Mouse (Mus musculus) gastrocnemius, postnatal 25 days (tissue): ENCODE data around the gene Gm10392. TPM values are rescaled to one million over a fixed set of nuclear protein-coding genes. Genes with fewer than 3 reads are reported as not detected.

Experiments used
- DNase-seq: peaks from one replicate; pipeline ENCODE4 v3.0.0; 2022
- total RNA-seq, 2 experiments: library from RNA; stranded (reverse); gene quantifications; 1 replicate in 1 of 2; 2 replicates in 1 of 2; pipeline ENCODE4 v1.2.3; 2021

Gm10392 gene
- total RNA-seq, 2 experiments from 2014 or later: not detected

DNA sequence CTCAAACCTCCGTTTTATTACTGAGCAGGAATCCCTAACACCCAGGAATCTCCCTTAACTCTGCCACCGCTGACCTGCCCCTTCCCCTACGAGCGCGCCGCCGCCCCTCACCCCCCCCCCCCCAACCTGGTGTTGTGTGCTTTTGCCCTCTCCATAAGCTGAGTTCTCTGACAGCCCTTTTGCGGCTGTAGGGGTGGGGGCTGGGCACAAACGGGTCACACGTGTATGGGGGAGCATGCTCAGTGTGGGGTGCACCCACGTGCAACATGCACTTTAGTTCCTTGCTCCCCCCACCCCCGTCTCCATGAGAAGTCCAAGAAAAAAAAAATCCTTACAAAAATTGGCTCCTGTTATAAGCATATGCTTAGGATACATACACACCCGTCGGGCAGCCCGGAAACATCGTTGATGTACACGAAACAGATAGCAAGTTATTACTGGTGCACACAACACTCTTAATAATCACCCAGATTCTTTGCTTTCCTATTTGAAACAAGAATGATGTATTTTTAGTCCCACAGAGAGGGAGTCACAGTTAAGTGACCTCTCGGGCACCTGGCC lies 26.6 kb downstream of the Gm10392 start:
- peak; percentile 34 for DNase-seq

DNA sequence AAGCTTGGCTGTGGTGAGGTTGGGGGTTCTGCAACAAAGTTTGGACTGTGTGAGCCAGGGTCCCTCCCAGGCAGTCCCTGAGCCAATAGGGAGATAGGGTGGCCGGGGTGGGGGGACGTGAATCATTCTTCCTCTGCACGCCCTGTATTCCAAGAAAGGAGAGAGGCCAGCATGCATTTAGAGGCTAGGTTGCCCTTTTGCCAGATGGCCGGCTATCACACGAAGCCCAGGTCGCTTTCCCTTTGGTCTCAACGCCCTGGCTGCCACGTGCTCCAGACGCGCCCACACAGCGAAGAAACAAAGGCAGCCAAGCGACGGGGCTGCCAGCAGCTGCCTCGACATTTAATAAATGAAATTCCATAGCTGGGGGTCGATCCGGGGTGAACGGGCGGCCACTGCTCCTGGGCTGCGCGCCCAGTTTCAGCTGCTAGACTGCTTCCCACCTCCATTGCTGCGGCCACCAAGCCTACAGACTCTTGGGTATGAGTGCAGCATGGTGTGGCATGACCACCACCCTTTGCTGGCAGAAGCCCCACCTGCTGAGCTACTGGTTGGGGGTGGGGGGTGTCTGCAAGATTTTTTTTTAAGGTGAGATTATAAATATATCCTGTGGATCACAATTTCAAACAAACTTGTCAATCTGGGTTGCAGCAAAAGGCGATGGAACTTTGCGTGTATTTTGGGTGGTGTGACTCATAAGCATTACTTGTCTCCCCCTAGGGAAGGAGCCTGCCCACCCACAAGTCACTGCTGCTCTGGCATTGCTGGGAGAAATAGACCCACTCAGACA lies 27.3 kb downstream of the Gm10392 start:
- peak; percentile 75 for DNase-seq

DNA sequence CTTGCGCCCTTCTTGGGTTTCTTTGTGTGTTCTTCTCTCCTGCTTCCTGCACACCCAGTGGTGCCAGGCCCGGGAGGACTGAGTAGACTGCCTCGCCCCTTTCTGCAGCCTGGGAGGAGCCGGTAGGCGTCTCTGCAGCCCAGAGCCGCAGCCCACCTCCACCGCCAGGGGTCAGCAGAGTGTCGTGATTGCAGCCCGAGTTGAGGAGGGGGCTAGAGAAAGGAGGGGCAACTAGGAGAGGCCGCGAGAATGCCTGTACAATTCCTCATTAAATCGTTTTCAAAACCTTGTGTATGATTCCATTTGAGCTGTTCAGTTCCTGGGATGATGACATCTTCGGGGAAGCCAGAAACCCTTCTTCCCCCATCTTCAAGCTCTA lies 27.9 kb downstream of the Gm10392 start:
- DNase-seq: peak; percentile 85

DNA sequence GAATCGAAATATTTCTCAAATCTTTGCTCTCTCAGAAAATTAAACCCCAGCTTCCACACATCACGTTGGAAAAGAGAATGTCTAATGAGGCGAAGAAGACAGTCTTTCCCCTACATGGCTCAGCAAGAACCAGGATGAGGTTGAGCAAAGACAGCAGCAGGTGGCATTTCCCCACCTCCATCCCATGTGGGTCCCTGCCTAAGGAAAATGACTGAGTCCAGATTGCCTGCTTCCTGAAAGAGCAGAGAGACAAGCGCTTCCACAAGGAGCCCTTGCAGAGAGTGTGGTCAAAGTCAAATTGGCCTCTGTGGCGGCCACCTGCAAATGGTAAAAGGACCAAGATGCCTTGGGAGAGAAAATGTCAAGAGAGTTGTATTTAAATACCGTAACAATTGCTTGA lies 28.5 kb downstream of the Gm10392 start:
- DNase-seq: peak; percentile 6

DNA sequence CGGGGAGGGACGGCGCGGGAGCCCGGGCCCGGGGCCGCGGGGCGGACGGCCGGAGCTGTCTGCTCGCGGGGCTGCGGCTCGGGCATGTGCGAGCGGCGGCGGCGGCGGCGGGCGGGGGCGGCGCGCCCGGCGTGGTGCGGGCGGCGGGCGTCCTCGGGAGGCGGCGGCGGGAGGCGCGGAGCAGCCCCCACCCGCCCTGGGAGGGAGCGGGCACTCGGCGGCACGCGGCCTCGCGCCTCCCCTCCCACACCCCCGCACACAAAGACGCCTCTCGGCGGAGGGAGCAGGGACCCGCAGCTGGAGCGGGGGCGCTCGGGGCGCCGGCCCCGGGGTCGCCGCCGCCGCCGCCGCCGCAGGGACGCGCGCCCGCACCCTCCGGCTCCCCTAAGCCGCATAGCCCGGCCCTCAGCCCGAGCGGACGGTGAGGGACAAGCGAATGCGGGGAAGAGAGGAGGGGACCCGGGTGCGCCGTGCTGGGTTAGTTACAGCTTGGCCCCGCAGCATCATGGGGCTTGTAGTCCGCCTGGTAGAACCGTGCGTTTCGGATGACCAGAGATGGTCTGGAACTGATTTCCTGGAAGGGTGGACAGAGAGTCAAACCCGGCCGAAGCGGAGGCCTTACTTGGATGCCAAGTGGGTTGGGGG lies 29.3 kb downstream of the Gm10392 start, which contains the start of gene Ankrd13b:
Gene Ankrd13b, minus strand, starts transcription at position 88 of the 645 bp plus-strand sequence.
- DNase-seq: peak; percentile 70

DNA sequence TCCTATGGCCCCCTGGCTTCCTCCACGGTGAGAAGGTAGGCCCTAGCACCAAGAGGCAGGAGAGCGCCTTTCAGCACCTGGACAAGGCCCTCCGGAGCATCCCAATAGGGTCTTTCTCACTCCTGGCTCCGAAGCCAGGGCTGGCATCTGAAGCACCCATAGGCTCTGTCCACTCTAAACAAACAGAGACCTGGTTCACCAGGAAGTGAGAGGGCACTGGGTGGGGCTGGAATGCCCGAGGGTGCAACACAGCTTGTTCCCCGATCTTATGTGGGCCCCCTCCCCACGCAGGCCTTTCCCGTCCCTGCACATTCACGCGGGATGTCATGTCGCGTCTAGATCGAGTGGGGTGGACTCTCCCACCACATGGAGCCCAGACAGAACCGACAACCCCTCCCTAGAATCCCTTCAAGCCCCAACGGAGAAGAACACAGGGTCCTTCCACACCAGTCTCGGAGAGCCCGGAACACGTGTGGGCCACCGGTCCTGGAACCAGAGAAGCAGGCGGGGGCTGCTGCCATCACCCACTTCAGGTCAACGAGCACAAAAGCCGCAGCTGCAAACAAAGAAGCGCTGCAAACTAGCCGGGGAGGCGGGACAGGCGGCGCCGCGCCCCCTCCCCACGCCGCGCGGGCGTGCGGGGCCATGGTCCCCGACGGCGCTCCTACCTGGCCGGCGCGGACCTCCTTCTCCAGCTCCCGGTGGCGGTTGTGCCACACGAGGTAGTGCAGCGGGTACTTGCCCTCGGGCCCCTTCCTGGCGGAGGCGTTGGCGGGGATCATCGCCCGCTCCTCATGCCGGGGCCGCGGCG lies 30.0 kb downstream of the Gm10392 start:
- DNase-seq: peak; percentile 16

DNA sequence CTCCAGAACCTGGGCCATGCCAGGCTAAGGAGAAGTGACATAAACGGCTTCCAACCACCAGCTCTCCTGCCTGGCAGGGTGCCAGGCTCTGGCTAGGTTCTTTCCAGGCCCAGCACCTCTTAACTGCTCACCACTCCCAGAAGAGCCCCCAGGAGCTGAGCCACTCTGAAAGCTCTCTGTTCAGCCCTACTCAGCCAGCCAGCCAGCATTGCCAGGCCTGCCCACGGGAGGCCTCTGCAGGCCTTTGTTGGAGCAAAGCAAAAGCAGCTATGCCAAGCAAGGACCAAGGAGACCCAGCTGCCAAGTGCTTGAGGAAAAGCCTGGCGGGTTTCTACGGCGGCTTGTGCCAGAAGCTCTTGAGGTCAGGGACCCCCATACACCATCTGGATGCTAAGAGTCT lies 32.2 kb downstream of the Gm10392 start:
- peak; percentile 7 for DNase-seq

DNA sequence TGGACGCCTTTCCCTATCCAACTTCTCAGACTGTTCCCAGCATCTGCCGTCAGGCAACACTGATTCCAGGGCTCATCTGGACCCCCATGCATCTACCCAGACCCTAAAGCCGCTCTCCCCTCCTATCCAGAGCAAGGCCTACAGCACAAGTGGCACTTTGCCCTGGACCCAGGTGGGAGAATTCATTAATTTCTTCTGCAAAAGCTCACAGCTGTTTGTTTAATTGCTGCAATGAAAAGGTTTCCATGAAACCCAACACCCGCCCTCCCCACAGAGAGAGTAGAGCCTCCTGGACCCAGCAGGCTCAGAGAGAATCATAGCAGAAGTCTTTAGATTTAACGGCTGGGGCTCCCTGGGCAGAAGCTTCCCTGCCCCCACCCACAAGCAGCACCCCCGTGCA lies 33.8 kb downstream of the Gm10392 start:
- DNase-seq: no peak

DNA sequence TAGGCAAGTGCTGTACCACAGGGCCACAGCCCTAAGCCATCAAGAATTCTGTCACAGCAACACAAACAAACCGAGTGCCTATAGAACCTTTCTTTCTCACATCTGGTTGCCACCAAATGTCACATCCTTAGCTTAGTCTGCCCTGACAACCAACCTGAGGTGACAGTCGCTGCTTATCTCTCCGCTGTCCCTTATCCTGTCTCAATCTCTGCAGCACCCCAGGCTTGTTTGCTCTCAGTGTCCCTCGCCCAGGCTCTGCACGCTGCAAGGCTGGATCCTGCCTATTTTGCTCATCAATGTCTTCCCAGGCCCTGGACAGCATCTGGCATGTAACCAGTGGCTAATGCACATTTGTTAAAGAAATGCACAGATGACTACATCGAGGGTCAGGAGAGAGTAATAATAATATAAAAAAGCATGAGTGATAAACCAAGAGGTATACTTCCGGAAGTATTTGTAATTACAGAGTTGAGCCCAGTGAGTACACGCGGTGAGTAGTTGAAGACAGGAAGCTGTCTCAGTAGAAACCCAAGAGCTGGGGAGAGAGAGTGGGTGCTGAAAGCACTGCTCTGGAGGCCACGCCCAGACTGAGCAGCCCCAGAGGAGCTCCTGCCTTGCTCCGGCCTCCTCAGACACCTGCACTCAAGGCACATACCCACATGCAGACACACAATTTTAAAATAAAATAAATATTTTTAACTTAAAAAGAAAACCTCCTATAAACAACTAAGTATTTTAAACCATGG lies 35.3 kb downstream of the Gm10392 start:
- DNase-seq: no peak

DNA sequence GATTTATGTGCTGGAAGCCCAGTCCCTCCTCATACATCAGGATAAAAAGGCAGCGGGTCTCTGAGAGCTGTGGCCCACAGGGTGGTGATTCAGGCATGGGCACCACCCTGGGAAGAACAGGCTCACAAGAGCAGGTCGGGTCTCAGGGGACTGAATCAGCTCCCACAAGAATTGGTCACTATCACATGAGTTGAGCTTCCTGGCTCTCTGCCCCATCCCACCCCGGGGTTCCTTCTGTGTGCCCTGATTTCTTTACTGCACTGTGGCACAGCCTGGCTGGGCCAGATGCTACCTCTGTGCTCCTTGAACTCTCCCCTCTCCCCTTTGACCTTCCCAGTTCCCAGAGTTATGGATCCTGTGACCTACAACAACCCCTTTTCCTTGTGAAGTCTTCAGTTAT lies 36.0 kb downstream of the Gm10392 start:
- no peak for DNase-seq

DNA sequence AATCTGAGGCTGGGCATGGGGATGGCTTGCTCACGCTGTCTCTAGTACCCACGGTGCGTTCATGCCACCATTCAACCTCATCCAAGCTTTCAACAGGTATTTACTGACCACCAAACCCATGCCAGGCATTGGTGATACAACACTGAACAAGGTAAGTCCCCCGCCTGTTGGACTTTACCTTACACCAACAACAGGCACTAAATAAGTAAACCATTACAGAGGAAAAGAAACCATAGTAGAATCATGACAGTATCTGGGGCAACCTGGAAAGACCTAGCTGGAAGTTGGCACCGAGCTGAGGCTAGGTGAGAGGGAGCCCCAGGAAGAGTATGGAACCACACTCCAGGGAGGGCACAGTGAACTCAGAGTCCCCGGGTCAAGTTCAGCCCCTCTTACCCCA lies 42.1 kb downstream of the Gm10392 start:
- DNase-seq: no peak

DNA sequence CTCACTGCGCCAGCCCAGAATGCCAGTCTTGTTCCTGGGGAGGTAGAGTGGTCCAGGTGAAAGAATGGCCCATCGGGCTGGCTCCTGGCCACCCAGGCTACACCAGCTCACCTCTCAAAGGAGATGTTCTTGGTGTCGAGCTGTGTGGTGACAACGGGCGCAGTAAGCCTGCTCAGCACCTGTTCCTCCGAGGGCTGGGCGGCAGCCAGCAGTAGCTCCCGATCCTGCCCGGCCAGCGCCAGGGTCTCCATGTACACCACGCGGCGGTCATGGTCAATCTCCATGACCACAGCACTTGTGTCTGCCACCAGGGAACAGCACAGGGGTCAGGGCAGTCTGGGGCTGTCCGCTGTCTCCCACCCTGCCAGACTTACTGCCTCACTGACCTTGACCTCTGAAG lies 42.8 kb downstream of the Gm10392 start:
- DNase-seq: no peak

DNA sequence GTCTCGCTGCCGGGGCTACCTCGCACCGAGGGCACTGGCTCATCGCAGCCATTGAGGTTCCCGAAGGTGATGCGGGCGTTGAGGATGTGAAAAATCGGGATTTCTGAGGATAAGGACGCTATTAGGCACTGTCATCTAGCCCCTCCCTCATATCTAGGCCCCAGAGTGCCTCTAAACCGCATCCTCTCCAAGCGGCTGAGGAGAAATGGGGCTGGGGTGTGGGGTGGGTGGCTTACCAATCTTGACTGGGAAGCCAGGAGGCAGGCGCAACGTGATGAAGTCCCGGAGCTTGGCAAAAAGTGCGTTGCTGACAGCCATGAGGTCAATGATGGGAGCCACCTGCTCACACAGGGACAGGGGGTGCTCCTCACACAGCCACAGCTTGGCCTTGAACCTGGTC lies 46.2 kb downstream of the Gm10392 start:
- no peak for DNase-seq

DNA sequence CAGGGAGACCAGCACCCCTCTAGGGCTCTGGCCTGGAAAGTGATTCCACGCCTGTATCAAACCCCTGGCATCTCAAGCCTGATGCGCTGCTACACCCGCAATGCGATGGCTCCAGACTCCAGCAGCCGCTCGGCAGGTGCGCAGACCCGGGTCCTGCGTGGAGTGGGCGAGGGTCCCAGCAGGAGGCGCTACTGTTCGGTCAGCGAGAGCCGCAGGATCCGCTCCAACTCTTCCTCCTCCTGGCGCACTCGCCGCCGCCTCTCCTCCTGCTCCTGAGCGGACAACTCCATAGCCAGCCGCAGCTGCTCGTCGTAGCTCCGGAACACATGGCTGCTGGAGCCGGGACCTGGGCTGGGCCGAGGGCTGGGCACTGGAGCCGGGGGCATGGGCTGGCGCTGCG lies 47.6 kb downstream of the Gm10392 start:
- no peak for DNase-seq

DNA sequence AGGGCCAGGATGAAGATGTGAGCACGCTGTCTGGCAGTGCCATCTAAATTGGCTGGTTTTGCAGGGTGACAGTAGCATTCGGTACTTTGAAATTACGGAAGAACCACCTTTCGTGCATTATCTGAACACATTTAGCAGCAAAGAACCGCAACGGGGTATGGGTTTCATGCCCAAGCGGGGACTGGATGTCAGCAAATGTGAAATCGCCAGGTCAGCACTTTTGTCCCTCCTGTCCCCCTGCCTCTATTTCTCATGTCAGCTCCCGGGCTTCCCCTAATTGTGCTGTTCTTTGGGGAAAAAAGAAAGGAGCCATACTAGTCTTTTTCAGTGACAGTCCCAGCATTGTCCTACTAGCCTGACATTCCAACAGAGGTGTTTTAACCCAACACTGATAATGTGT lies 50.6 kb downstream of the Gm10392 start:
- no peak for DNase-seq

DNA sequence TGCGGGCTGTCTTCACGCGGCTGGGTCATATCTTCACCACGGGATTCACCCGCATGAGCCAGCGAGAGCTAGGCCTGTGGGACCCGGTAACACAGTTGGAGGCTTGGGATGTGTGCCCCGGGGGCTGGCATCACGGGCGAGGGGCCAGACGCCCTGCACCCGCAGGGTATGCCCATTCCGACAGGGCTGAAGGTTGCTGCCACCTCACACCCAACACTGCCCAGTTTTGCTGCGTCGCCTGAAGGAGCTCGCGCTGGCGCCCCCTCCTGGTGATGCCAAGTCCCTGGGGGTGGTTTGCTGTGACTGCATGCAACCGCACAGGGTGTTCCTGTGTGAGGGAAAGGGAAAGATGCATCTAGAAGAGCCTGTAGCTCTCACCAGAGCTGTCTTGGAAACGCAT lies 51.2 kb downstream of the Gm10392 start:
- peak; percentile 60 for DNase-seq

DNA sequence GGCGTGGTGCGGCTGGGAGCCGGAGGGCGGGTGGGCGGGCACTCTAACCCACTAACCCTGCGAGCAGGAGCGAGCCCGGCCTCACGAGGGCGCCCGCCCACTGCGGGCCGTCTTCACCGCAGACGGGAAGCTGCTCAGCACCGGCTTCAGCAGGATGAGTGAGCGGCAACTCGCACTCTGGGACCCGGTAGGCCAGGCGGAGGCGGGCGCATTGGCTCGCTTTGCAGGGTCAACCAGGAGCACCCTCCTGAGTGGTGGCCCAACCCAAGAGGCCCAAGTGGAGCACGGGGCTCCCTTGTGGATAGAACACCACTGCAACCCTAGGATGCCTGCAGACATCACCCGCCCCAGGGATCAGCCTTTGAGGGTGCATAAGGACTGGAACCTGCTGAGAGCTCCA lies 51.8 kb downstream of the Gm10392 start:
- DNase-seq: peak; percentile 73
